Mouse (Mus musculus) intestine, embryonic 16.5 days (tissue): Measurements from ENCODE around the gene Gm13090. TPM values are rescaled to one million over a fixed set of nuclear protein-coding genes. Genes with fewer than 3 reads are reported as not detected.

Source experiments
- ATAC-seq: fragments of 200-750 bp; cut with Nextera tagmentation; 2 replicates; pipeline ENCODE4 v1.8.0; 2017; ENCODE audit warnings: moderate TSS enrichment, moderate library complexity
- H3K27ac ChIP-seq: fragments of 300-500 bp; sonication (generic); 2 replicates; pipeline ENCODE4 v1.5.1; 2014; ENCODE audit warnings: mild to moderate bottlenecking, low read length
- H3K27me3 ChIP-seq: fragments of 300-500 bp; sonication (generic); replicated peaks from 2 replicates; pipeline ENCODE4 v1.6.1; 2014; ENCODE audit warnings: low read length, control low read depth, mixed read lengths; ENCODE audit not compliant: control insufficient read depth, insufficient read depth
- H3K36me3 ChIP-seq: fragments of 300-500 bp; sonication (generic); 2 replicates; pipeline ENCODE4 v1.6.1; 2014; ENCODE audit warnings: low read length, control low read depth; ENCODE audit not compliant: control insufficient read depth, insufficient read depth
- H3K4me1 ChIP-seq: fragments of 300-500 bp; sonication (generic); 2 replicates; pipeline ENCODE4 v1.6.1; 2014; ENCODE audit warnings: low read length, control low read depth, mixed read lengths; ENCODE audit not compliant: control insufficient read depth, insufficient read depth
- H3K4me2 ChIP-seq: fragments of 300-500 bp; sonication (generic); 2 replicates; pipeline ENCODE4 v1.6.1; 2014; ENCODE audit warnings: low read depth, low read length, control low read depth
- H3K4me3 ChIP-seq: fragments of 300-500 bp; sonication (generic); 2 replicates; pipeline ENCODE4 v1.5.1; 2014; ENCODE audit warnings: mild to moderate bottlenecking, low read length
- H3K9ac ChIP-seq: fragments of 300-500 bp; sonication (generic); 2 replicates; pipeline ENCODE4 v1.6.1; 2014; ENCODE audit warnings: low read depth, low read length
- H3K9me3 ChIP-seq: fragments of 300-500 bp; sonication (generic); 2 replicates; pipeline ENCODE4 v1.6.1; 2016; ENCODE audit warnings: low read length, control low read depth; ENCODE audit not compliant: control insufficient read depth
- WGBS: fragments of 180-500 bp; shearing (Covaris S2); extraction: QIAGEN DNeasy Blood & Tissue Kit; methylation state at CpG from one replicate; pipeline ENCODE4 v1.1.7; 2014; 5-methylcytosine and 5-hydroxymethylcytosine counted together
- polyA plus RNA-seq: library from polyadenylated mRNA; unstranded; fragments of >200 nt; fragmentation: Nextera tagmentation; extraction: Ambion mirVana; gene quantifications from 2 replicates; pipeline ENCODE4 v1.2.1, GENCODE M21; 2015

Gm13090 gene
- not detected in 2 replicates for polyA plus RNA-seq

DNA sequence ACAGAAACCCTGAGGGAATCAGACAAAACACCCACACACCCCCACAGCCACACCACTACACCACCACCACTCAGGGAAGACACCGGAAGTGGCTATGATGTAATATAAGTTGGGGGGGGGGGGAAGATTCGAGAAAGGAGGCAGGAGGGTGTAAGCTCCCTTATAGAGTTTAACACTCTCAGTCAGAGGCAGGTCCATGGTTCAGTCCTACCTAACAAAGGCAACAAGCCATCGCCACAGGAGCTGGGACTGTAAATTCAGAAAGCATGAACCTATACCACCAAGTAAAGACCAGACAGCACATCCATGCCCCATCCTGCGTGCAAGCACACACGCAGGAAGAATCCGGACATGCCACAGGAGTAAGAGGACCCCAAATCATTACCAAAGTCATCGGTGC lies at the start of gene Gm13090:
Gm13090 (plus strand) TSS at position 301 of the 400 bp plus-strand sequence.
- Histone ChIP-seq H3K36me3 (no peaks in the 10 kb centered on the region), H3K9ac (no peak within 1 kb of the TSS), H3K27me3 (no peaks in the 10 kb centered on the region), H3K4me3 (no peak within 1 kb of the TSS), H3K4me2 (no peak within 1 kb of the TSS), H3K27ac (no peak within 1 kb of the TSS), H3K4me1 (no peaks in the 10 kb centered on the region), H3K9me3 (no peaks in the 10 kb centered on the region)
- ATAC-seq: no peak
- 86% methylated on average over 7 of the region's 7 CpGs for WGBS

DNA sequence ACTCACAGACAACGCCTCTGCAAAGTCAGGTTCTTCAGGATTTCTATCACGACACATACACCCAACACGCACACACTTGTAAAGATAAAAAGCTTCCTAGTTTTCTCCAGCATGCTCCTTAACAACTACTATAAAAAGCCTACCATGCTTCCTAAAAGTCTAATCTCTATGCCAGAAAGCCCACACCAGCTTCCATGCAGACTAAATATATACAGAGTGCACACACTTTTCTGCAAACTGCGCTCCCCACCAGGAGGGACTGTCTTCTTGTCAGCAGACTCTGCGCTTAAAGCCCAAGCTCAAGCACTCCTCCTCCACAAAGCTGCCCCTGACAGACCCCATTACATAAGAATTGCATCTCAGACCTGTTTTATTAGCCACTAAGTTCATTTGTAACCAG lies 47.9 kb upstream of the Gm13090 start:
- H3K4me2 ChIP-seq: no peak overlapping the region
- H3K27ac ChIP-seq: no peak overlapping the region
- peaks cover 10% of the 10 kb centered on the region; the same call in 1 of the 2 replicates for H3K4me1 ChIP-seq
- no peak overlapping the region for H3K9ac ChIP-seq
- no peak overlapping the region for H3K4me3 ChIP-seq
- no peaks in the 10 kb centered on the region for H3K27me3 ChIP-seq
- no peak for ATAC-seq
- no peaks in the 10 kb centered on the region for H3K9me3 ChIP-seq
- WGBS: 83% methylated on average over 5 of the region's 5 CpGs
- no peaks in the 10 kb centered on the region for H3K36me3 ChIP-seq

GRCm38 (mm10) chr4:151043281-151043680 lies 46.1 kb upstream of the Gm13090 start:
- H3K27ac ChIP-seq: no peak overlapping the region
- H3K9ac ChIP-seq: peak overlapping the region; percentile 70; the same call in 1 of the 2 replicates
- peak overlapping the region; percentile 56; the same call in 1 of the 2 replicates for H3K4me3 ChIP-seq
- WGBS: 28% methylated on average over 5 of the region's 5 CpGs
- ATAC-seq: no peak
- H3K4me2 ChIP-seq: peak overlapping the region; percentile 98
- H3K4me1 ChIP-seq: peaks cover 10% of the 10 kb centered on the region; the same call in 1 of the 2 replicates
- H3K9me3 ChIP-seq: no peaks in the 10 kb centered on the region
- no peaks in the 10 kb centered on the region for H3K27me3 ChIP-seq
- H3K36me3 ChIP-seq: no peaks in the 10 kb centered on the region

DNA sequence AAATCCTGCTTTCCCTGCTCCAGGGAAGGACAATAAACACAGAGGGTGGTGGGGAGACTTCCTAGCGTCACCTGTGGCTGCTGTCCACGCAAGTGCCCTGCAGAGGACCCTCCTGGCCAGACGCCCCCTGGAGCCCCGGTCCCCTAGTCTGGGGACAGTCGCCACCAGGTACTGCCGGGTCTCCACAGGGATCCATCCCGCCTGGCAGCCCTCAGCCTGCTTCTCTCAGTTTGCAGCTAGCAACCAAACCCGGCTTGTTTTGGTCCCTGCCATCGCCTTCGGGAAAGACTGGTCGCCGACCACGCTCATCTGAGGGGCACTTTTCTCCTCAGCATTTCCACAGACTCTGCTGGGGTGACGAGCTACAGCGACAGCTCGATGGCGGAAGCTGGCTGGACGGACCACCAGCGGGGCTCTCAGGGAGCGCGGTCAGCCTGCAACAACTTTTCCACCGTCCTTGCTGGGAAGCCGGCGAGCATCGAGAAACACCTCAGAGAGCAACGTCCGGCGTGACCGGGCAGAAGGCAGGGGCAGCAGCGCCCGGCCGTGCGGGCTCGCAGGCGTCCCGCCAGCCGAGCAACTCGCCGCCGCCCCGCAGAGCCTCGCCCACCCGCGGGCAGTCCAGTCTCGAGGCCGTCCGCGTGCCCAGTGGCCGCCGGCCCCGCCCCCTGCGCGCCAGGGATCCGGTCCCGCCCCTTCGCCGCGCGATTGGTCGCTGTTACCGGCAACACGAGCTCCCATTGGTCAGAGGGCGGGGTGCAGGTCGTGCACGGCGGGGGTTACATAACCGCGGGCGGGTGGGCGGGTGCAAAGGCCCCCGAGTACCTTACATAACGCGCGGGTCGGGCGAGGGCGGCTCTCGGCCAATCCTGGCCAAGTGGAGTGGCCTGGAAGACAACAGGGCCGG lies 45.1 kb upstream of the Gm13090 start, which contains the start of gene Per3:
Per3 (minus strand) TSS at position 629 of the 907 bp plus-strand sequence.
- Histone ChIP-seq H3K9ac (peak within 1 kb of the TSS; percentile 70), H3K4me1 (peaks cover 10% of the 10 kb centered on the region; the same call in 1 of the 2 replicates), H3K4me3 (peak within 1 kb of the TSS; percentile 56), H3K4me2 (peak within 1 kb of the TSS; percentile 98), H3K36me3 (peaks cover 1% of the 10 kb centered on the region; the same call in 1 of the 2 replicates), H3K9me3 (no peaks in the 10 kb centered on the region), H3K27ac (peak within 1 kb of the TSS; percentile 18; the same call in 1 of the 2 replicates), H3K27me3 (no peaks in the 10 kb centered on the region)
- under 1% methylated on average over 65 of the region's 79 CpGs for WGBS
- peak; percentile 99 for ATAC-seq

- Histone ChIP-seq H3K4me3 (peak overlapping the region; percentile 56), H3K36me3 (peaks cover 3% of the 10 kb centered on the region; the same call in 1 of the 2 replicates), H3K27me3 (no peaks in the 10 kb centered on the region), H3K4me2 (peak overlapping the region; percentile 98), H3K27ac (peak overlapping the region; percentile 18; the same call in 1 of the 2 replicates), H3K9ac (peak overlapping the region; percentile 53), H3K4me1 (peaks cover 10% of the 10 kb centered on the region; the same call in 1 of the 2 replicates), H3K9me3 (no peaks in the 10 kb centered on the region)
- 4% methylated on average over 21 of the region's 21 CpGs for WGBS
- ATAC-seq: no peak; the same call in 1 of the 2 replicates
These were observed 44.3 kb upstream of the Gm13090 start for GRCm38 (mm10) chr4:151044944-151045570.

DNA sequence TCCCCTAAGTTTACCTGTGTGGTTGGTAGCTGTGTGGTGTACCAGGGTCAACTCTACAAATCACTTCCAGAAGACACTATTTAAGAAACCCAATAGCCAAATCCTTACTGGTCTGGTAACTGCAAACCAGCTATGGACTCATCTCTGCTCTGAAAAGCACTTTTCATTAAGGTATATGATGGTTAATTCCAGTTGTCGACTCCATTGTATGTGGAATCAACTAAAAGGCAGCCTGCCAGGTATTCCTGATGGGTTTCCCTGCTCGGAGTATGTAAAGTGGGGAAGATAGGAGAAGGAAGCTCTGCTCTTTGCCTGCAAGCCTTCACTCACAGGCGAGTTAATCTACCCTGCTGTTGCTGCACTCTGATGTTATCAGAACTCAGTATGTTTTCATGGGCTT lies 42.8 kb upstream of the Gm13090 start:
- no peak overlapping the region for H3K4me2 ChIP-seq
- H3K4me3 ChIP-seq: no peak overlapping the region
- no peak for ATAC-seq
- 84% methylated on average over 3 of the region's 3 CpGs for WGBS
- H3K27me3 ChIP-seq: no peaks in the 10 kb centered on the region
- H3K36me3 ChIP-seq: peaks cover 3% of the 10 kb centered on the region; the same call in 1 of the 2 replicates
- H3K27ac ChIP-seq: no peak overlapping the region
- no peak overlapping the region for H3K9ac ChIP-seq
- no peaks in the 10 kb centered on the region for H3K9me3 ChIP-seq
- peaks cover 10% of the 10 kb centered on the region; the same call in 1 of the 2 replicates for H3K4me1 ChIP-seq

- H3K9me3 ChIP-seq: no peaks in the 10 kb centered on the region
- H3K4me1 ChIP-seq: peaks cover 1% of the 10 kb centered on the region; the same call in 1 of the 2 replicates
- no peak for ATAC-seq
- H3K36me3 ChIP-seq: peaks cover 3% of the 10 kb centered on the region; the same call in 1 of the 2 replicates
- no peak overlapping the region for H3K9ac ChIP-seq
- no peak overlapping the region for H3K27ac ChIP-seq
- no peaks in the 10 kb centered on the region for H3K27me3 ChIP-seq
- whole genome bisulfite sequencing: 83% methylated on average over 1 of the region's 1 CpGs
- no peak overlapping the region for H3K4me3 ChIP-seq
- H3K4me2 ChIP-seq: no peak overlapping the region
These were observed 38.2 kb upstream of the Gm13090 start for GRCm38 (mm10) chr4:151051162-151051561.

DNA sequence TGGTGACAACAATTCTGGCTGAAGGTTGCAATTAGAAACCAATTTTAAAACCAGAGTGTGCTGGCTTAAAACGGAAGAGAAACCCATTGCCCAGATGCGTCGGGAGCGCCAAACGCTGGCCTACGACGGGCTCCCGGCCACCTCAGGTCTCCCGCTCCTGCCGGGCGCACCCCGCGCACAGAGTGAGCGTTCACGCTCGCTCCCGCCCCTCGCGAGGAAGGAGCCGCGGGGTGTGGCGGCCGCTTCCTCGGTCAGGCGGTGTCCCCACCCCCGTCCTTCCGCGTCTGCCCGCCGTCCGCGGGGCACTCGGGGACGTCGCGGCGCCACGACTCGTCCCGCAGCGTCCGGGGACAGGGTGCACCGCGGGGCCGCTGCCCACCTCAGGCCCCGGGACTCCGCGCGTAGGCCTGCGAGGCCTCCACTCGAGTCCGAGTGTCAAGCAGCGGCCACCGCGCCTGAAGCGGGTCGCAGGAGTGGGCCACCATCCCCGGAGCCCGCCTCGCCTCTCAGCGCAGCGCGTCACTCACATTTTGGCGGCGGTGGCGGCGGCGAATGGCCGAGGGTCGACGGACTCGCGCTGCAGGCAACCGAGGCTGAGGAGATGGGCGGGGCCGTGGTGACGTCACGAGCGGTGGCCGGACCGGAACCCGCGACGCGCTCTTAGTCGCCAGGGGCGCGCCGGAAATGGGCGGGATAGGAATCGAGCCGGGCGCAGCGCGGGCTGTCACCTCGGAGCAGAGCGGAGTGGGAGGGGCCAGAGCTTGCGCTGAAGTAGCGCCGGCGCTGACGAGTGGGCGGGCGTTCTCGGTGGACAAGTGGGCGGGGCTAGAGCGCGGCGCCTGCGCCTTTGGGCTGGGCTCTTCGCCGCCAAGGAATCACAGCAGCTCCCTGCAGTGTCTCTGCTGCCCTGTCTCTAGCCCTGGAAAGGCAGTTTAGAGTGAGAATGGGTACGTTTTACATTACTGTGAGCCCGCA lies 31.7 kb upstream of the Gm13090 start, which contains the start of gene Vamp3:
Vamp3 (minus strand) TSS at position 617 of the 975 bp plus-strand sequence.
- H3K4me2 ChIP-seq: peak within 1 kb of the TSS; percentile 66
- peak within 1 kb of the TSS; percentile 94 for H3K4me3 ChIP-seq
- H3K27ac ChIP-seq: peak within 1 kb of the TSS; percentile 97
- H3K9me3 ChIP-seq: 0 out of 2 replicates have a peak, but pooled peaks cover 4% of the 10 kb centered on the region
- H3K27me3 ChIP-seq: no peaks in the 10 kb centered on the region
- H3K4me1 ChIP-seq: peaks cover 7% of the 10 kb centered on the region; the same call in 1 of the 2 replicates
- H3K36me3 ChIP-seq: no peaks in the 10 kb centered on the region
- H3K9ac ChIP-seq: peak within 1 kb of the TSS; percentile 97
- WGBS: under 1% methylated on average over 113 of the region's 114 CpGs
- ATAC-seq: peak; percentile 99
